Mouse (Mus musculus) lung, postnatal 0 days (tissue): Measurements from ENCODE around the gene Mypop.

ENCODE experiments used
- CTCF ChIP-seq: IDR thresholded peaks from 2 replicates; pipeline ENCODE4 v1.5.1; 2016; ENCODE audit warnings: antibody characterized with exemption, mild to moderate bottlenecking
- EP300 ChIP-seq: IDR thresholded peaks from 2 replicates; pipeline ENCODE4 v1.6.1; 2016; ENCODE audit warnings: antibody characterized with exemption, mild to moderate bottlenecking, control low read depth

DNA sequence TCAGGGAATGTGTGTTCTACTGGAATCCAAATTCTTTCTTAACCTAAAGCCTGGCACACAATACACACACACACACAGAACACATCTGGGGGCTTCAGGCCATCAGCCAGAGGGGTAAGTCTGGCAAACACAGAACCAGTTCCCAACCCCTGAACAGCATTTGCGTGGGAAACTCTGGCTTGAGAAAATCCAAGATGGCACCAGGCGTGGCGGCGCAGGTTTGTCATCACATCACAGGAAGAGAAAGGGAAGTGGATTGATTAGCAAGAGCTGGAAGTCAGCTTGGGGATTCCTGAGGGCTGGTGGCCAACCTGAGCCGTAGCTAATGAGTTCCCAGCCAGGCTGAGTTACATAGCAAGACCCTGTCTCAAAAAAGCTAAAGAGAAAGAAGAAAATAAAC is 25.7 kb upstream of the Mypop start:
- TF ChIP-seq CTCF (no peak), EP300 (no peak)
